Comparison of ENCODE assay signal across 9 mouse cellular contexts in genomic region chr19:24134144-24134911, GRCm38 (mm10).
DNase-seq lines count a peak whose midpoint lies in the region; ATAC-seq and TF ChIP-seq lines count a peak whose summit lies in the region.
"Had no signal": no experiment of that assay in that cellular context is flagged by ENCODE, and none has a peak within 500 bp of the region (broad histone marks: within the 10 kb centered on the region; RNA-seq: fewer than 3 reads in every experiment).

No protein-coding gene starts in this region.

- H3K27ac ChIP-seq in heart, embryonic 13.5 days (replicated peaks): peak overlapping the region; percentile 12; the same call in 1 of the 2 replicates
- H3K27ac ChIP-seq in embryonic facial prominence, embryonic 12.5 days: 0 out of 2 replicates have a peak overlapping the region, but pooled peaks have one; percentile 4
- no peak overlapping the region; the same call in 1 of the 2 replicates for H3K27ac ChIP-seq in hindbrain, embryonic 15.5 days (replicated peaks)
- H3K27ac ChIP-seq in midbrain, embryonic 16.5 days (ENCODE audit: low read length): peak overlapping the region; percentile 15; the same call in 1 of the 2 replicates
- no peak overlapping the region for H3K27ac ChIP-seq in thymus, adult 2 months (ENCODE audit: control insufficient read depth, insufficient read depth, low read length)

- TF ChIP-seq POLR2A in thymus, adult 2 months (IDR thresholded peaks at IDR 0.05; ENCODE audit: control insufficient read depth, extremely low read depth, insufficient read depth, low read length, poor library complexity): no peak

- peak overlapping the region; percentile 68 for H3K4me2 ChIP-seq in heart, embryonic 13.5 days
- peak overlapping the region; percentile 45 for H3K4me2 ChIP-seq in embryonic facial prominence, embryonic 12.5 days (replicated peaks)
- peak overlapping the region; percentile 60 for H3K4me2 ChIP-seq in hindbrain, embryonic 15.5 days
- H3K4me2 ChIP-seq in midbrain, embryonic 16.5 days (ENCODE audit: low read length): peak overlapping the region; percentile 60

- peaks cover 15% of the 10 kb centered on the region for H3K4me1 ChIP-seq in heart, embryonic 13.5 days
- peaks cover 6% of the 10 kb centered on the region for H3K4me1 ChIP-seq in embryonic facial prominence, embryonic 12.5 days
- peaks cover 6% of the 10 kb centered on the region; the same call in 1 of the 2 replicates for H3K4me1 ChIP-seq in hindbrain, embryonic 15.5 days (replicated peaks)
- 0 out of 2 replicates have a peak, but pooled peaks cover 2% of the 10 kb centered on the region for H3K4me1 ChIP-seq in midbrain, embryonic 16.5 days (ENCODE audit: control insufficient read depth, insufficient read depth, low read length)
- H3K4me1 ChIP-seq in thymus, adult 2 months (replicated peaks; ENCODE audit: control insufficient read depth, insufficient read depth, low read length): no peaks in the 10 kb centered on the region

- H3K9ac ChIP-seq in heart, embryonic 13.5 days: peak overlapping the region; percentile 65
- no peak overlapping the region for H3K9ac ChIP-seq in embryonic facial prominence, embryonic 12.5 days
- peak overlapping the region; percentile 37 for H3K9ac ChIP-seq in hindbrain, embryonic 15.5 days
- H3K9ac ChIP-seq in midbrain, embryonic 16.5 days (ENCODE audit: low read depth, low read length): peak overlapping the region; percentile 59

- no peak for TF ChIP-seq CTCF in thymus, adult 2 months (IDR thresholded peaks at IDR 0.05; ENCODE audit: borderline replicate concordance, control insufficient read depth, extremely low read depth, insufficient read depth, low read length, poor library complexity)

- ATAC-seq in heart, embryonic 13.5 days (ENCODE audit: extremely low read depth, insufficient number of reproducible peaks, low FRiP score, low TSS enrichment): no peak
- ATAC-seq in embryonic facial prominence, embryonic 12.5 days (ENCODE audit: insufficient number of reproducible peaks, insufficient read depth, low FRiP score, low TSS enrichment): no peak
- peak; percentile 63 for ATAC-seq in hindbrain, embryonic 15.5 days (ENCODE audit: low FRiP score, low read depth)
- peak; percentile 63 for ATAC-seq in midbrain, embryonic 16.5 days
- no peak for ATAC-seq in megakaryocyte-erythroid progenitor cell, adult 5-6 weeks (replicated peaks; ENCODE audit: low FRiP score, low TSS enrichment, poor library complexity, severe bottlenecking)

- peak overlapping the region; percentile 45 for H3K4me3 ChIP-seq in heart, embryonic 13.5 days
- H3K4me3 ChIP-seq in embryonic facial prominence, embryonic 12.5 days: peak overlapping the region; percentile 24
- peak overlapping the region; percentile 39 for H3K4me3 ChIP-seq in hindbrain, embryonic 15.5 days
- H3K4me3 ChIP-seq in midbrain, embryonic 16.5 days (ENCODE audit: low read depth, low read length): peak overlapping the region; percentile 42
- H3K4me3 ChIP-seq in thymus, adult 2 months (ENCODE audit: control insufficient read depth, insufficient read depth, low read length): no peak overlapping the region

- peaks cover 50% of the 10 kb centered on the region for H3K36me3 ChIP-seq in heart, embryonic 13.5 days
- H3K36me3 ChIP-seq in embryonic facial prominence, embryonic 12.5 days: peaks cover 31% of the 10 kb centered on the region
- peaks cover 21% of the 10 kb centered on the region; the same call in 1 of the 2 replicates for H3K36me3 ChIP-seq in hindbrain, embryonic 15.5 days
- H3K36me3 ChIP-seq in midbrain, embryonic 16.5 days (ENCODE audit: control insufficient read depth, insufficient read depth, low read length): peaks cover 13% of the 10 kb centered on the region
- H3K36me3 ChIP-seq in thymus, adult 2 months (ENCODE audit: control insufficient read depth, insufficient read depth, low read length): no peaks in the 10 kb centered on the region

- H3K27me3 ChIP-seq in heart, embryonic 13.5 days (replicated peaks): no peaks in the 10 kb centered on the region
- no peaks in the 10 kb centered on the region for H3K27me3 ChIP-seq in embryonic facial prominence, embryonic 12.5 days
- no peaks in the 10 kb centered on the region for H3K27me3 ChIP-seq in hindbrain, embryonic 15.5 days
- no peaks in the 10 kb centered on the region for H3K27me3 ChIP-seq in midbrain, embryonic 16.5 days (ENCODE audit: control insufficient read depth, insufficient read depth, low read depth, low read length)
- H3K27me3 ChIP-seq in thymus, adult 2 months (ENCODE audit: control insufficient read depth, insufficient read depth, low read length): no peaks in the 10 kb centered on the region

- DNase-seq in heart, adult 8-10 months (ENCODE audit: low spot score): no peak
- DNase-seq in urinary bladder, postnatal 36 days (ENCODE audit: low spot score in 2 of 2): no peak
- no peak for DNase-seq in thymus, adult 2 months
- DNase-seq: layer of hippocampus, adult 9-11 months had no signal

- 0 out of 2 replicates have a peak, but pooled peaks cover 6% of the 10 kb centered on the region for H3K9me3 ChIP-seq in heart, embryonic 13.5 days
- no peaks in the 10 kb centered on the region for H3K9me3 ChIP-seq in embryonic facial prominence, embryonic 12.5 days
- H3K9me3 ChIP-seq in hindbrain, embryonic 15.5 days: no peaks in the 10 kb centered on the region
- no peaks in the 10 kb centered on the region; the same call in 1 of the 2 replicates for H3K9me3 ChIP-seq in midbrain, embryonic 16.5 days (replicated peaks; ENCODE audit: control insufficient read depth, low read length, poor library complexity, severe bottlenecking)

- WGBS in heart, embryonic 13.5 days: 61% methylated on average over 16 of the region's 16 CpGs
- WGBS in embryonic facial prominence, embryonic 12.5 days: 59% methylated on average over 16 of the region's 16 CpGs
- 66% methylated on average over 16 of the region's 16 CpGs for WGBS in hindbrain, embryonic 15.5 days
- 75% methylated on average over 16 of the region's 16 CpGs for WGBS in midbrain, embryonic 16.5 days
- 92% methylated on average over 16 of the region's 16 CpGs for WGBS in thymus, adult 2 months

Comparison
In these comparisons a context has a peak if more than half of its experiments do, and no peak if none do; other contexts are left out.
1. ATAC-seq: peak in hindbrain, embryonic 15.5 days (single experiment) and midbrain, embryonic 16.5 days (single experiment); none in heart, embryonic 13.5 days (single experiment), embryonic facial prominence, embryonic 12.5 days (single experiment) and megakaryocyte-erythroid progenitor cell, adult 5-6 weeks (single experiment).
2. H3K27ac ChIP-seq: peak in heart, embryonic 13.5 days (single experiment), embryonic facial prominence, embryonic 12.5 days (single experiment) and midbrain, embryonic 16.5 days (single experiment); none in hindbrain, embryonic 15.5 days (single experiment) and thymus, adult 2 months (single experiment).
3. Peak in every context shown above with its lines, with median percentiles within 50 percentile points of each other: H3K4me2 ChIP-seq.